Mouse (Mus musculus): Measurements from ENCODE around the gene Frmd8.

Frmd8 gene

DNA sequence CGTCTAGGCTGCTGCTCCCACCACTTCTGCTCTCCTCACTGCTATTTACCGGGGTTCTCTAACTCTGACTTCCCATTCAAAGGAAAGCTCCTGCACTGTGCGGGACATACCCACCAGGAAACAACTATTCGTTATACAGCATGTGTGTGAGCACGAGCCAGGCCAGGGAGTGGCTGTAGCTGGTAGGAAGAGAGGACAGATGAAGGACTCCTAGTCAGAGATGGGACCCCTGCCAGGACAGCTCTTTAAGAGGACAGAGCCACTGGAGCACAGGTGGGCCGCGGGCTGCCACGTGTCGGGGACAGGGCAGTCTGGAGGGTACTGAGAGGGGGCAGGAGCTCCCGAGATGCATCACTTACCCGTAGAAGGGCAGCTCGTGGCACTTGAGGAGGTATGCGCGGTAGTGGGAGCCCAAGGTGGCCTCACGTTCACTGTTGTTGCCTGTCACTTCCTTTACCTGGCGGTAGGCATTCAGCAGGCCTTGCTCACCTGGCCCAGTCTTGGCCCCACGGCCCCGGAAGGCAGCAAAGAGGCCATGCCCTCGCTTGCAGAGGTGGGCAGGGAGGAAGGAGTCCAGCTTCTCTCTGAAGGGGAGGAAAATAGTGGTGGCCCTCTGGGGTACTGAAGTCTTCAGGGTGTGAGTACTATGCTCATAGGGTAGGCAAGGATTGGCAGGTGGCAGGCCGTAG is 10.2 kb downstream of the Frmd8 start:
- in situ Hi-C loops (cut with MboI; ENCODE audit: low pct_unique_long_range_greater_than_20kb in 1 of 2, low sequenced_read_pairs in 2 of 2, unreplicated experiment in 1 of 2): no loop called here

GRCm38 (mm10) chr19:5863776-5864175 is 11.3 kb downstream of the Frmd8 start:
- in situ Hi-C loops (cut with MboI; ENCODE audit: low pct_unique_long_range_greater_than_20kb in 1 of 2, low sequenced_read_pairs in 2 of 2, unreplicated experiment in 1 of 2): no loop called here

GRCm38 (mm10) chr19:5862335-5863085 is 12.6 kb downstream of the Frmd8 start:
- in situ Hi-C loops (cut with MboI; ENCODE audit: low pct_unique_long_range_greater_than_20kb in 1 of 2, low sequenced_read_pairs in 2 of 2, unreplicated experiment in 1 of 2): no loop called here

- in situ Hi-C loops (cut with MboI; ENCODE audit: low pct_unique_long_range_greater_than_20kb in 1 of 2, low sequenced_read_pairs in 2 of 2, unreplicated experiment in 1 of 2): loop anchor here in 1 of 2 experiments (10.0 kb wide), 1 partner anchor 62 kb away; no protein-coding TSS in a partner anchor
These were observed 18.5 kb downstream of the Frmd8 start for GRCm38 (mm10) chr19:5856604-5857003.

GRCm38 (mm10) chr19:5852035-5852722 is 22.9 kb downstream of the Frmd8 start:
- in situ Hi-C loops (cut with MboI; ENCODE audit: low pct_unique_long_range_greater_than_20kb in 1 of 2, low sequenced_read_pairs in 2 of 2, unreplicated experiment in 1 of 2): loop anchor here (5.0 to 10.0 kb wide), 2 partner anchors 57 to 60 kb away; no protein-coding TSS in a partner anchor

DNA sequence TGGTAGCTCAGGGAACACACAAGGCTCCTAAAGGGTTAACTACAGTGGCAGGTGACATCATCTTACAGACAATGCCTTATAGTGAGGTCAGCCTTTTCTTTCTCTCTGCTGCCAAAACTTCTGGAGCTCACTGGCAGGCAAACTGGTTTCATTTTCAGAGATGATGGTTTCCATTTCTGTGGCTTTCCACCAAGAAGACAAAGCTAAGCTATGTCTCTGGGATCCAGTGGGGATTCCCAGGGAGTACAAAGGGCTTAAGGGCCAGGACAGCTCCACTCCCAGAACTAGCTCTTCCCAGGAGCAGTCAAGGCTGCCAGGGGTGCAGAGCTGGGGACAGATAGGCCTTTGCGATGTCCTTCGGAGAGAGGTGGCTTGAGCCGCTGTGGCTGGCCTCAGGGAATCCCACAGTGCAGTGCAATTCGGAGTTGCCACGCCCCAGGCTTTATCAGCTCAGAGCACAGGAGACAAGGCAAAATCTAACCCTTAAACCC is 23.5 kb downstream of the Frmd8 start:
- in situ Hi-C loops (cut with MboI; ENCODE audit: low pct_unique_long_range_greater_than_20kb in 1 of 2, low sequenced_read_pairs in 2 of 2, unreplicated experiment in 1 of 2): loop anchor here (5.0 to 10.0 kb wide), 2 partner anchors 57 to 59 kb away; no protein-coding TSS in a partner anchor

- in situ Hi-C loops (cut with MboI; ENCODE audit: low pct_unique_long_range_greater_than_20kb in 1 of 2, low sequenced_read_pairs in 2 of 2, unreplicated experiment in 1 of 2): loop anchor here (5.0 to 10.0 kb wide), 2 partner anchors 56 to 59 kb away; no protein-coding TSS in a partner anchor
These were observed 24.2 kb downstream of the Frmd8 start for GRCm38 (mm10) chr19:5850860-5851259.

DNA sequence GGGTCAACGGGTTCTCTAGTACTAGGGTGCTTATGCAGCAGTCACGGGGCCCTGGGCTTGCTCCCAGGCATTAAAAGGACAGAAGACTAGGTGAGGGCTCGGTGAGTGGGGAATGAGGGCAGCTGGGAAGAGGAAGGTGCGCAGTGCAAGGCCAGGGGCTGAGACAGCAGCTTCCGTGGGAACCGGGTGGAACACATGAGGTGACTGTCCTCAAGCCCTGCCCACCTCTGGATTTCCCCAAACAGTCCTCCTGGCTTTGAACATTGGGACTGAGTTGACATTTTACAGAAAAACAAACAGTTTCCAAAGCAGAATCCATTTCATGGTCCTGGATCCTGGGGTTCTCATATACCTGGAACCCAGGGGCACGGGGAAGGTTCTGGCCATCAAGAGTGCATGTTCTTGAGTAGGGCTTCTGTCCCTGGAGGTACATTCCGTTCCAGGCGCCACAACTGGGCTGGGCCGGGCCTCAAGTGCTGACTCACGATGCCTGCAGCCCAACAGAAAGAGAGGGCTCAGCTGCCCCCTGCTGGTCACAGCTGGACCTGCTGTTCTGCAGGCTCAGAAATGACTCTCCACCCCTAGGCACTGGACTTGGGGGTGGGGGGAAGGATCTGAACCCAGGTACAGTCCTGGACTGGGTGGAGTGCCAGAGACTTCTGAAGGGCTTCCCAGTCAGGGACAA is 25.1 kb downstream of the Frmd8 start:
- in situ Hi-C loops (cut with MboI; ENCODE audit: low pct_unique_long_range_greater_than_20kb in 1 of 2, low sequenced_read_pairs in 2 of 2, unreplicated experiment in 1 of 2): loop anchor here (5.0 to 10.0 kb wide), 2 partner anchors 55 to 58 kb away; no protein-coding TSS in a partner anchor

DNA sequence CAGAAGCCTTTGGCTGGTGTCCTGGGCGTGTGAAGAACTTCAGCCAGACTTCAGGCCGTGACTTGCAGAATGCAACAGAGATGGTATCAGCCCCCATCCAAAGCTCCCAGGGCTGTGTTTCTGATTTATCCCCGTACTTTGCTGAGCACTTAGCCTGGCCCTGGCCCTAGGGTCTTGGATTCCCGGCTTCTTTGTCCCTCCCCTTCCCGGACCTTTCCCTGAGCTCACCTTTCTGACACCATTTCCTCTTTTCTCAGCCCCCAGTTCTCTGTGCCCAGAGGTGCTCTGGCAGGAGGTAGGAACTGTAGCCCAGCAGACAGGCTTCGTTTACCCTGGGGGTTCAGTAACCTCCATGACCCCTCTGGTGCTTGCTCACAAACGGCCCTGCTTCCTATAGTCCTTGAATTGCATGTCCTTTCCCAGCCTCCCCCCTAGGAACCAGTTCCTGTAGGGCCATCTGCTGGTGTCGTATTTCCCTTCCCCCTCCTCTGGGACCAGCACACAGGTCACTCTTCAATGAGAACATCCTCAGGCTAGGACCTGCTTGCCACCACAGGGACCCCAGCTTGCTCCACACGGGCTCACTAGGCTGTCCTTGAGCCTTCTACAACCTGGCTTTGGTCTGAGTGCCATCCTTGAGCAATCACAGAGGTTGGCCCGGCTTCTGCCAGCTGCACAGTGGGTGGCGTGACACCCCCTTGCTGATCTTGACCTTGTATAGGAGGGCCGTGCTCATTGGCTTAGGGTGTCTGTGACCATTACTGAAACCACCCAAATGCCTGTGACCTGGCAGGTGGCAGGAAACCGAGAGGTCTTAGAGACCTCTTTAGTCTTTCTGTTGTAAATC is 26.0 kb downstream of the Frmd8 start:
- in situ Hi-C loops (cut with MboI; ENCODE audit: low pct_unique_long_range_greater_than_20kb in 1 of 2, low sequenced_read_pairs in 2 of 2, unreplicated experiment in 1 of 2): no loop called here

- in situ Hi-C loops (cut with MboI; ENCODE audit: low pct_unique_long_range_greater_than_20kb in 1 of 2, low sequenced_read_pairs in 2 of 2, unreplicated experiment in 1 of 2): no loop called here
These were observed 26.8 kb downstream of the Frmd8 start for GRCm38 (mm10) chr19:5848032-5848825.

- in situ Hi-C loops (cut with MboI; ENCODE audit: low pct_unique_long_range_greater_than_20kb in 1 of 2, low sequenced_read_pairs in 2 of 2, unreplicated experiment in 1 of 2): no loop called here
These were observed 27.7 kb downstream of the Frmd8 start for GRCm38 (mm10) chr19:5847306-5847796.

GRCm38 (mm10) chr19:5846557-5847305 is 28.3 kb downstream of the Frmd8 start:
- in situ Hi-C loops (cut with MboI; ENCODE audit: low pct_unique_long_range_greater_than_20kb in 1 of 2, low sequenced_read_pairs in 2 of 2, unreplicated experiment in 1 of 2): no loop called here

DNA sequence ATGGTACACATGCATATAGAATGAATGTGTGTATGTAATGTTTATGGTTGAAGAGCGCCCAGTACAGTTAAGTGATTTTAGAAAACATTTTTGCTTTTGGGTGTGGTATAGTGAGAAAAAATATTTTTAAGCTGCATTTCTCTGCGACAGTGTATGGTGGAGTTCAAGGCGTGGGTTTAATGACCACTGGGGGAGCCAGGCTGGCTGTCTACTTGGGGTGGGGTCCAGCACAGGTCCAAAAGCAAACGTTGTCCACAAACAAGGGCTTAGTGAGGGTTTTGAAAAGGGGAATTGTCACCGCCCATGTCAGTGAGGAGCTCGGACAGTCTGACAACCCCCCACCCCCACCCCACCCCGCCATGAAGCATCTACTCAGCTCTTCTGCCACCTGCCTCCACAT is 28.9 kb downstream of the Frmd8 start:
- in situ Hi-C loops (cut with MboI; ENCODE audit: low pct_unique_long_range_greater_than_20kb in 1 of 2, low sequenced_read_pairs in 2 of 2, unreplicated experiment in 1 of 2): no loop called here

DNA sequence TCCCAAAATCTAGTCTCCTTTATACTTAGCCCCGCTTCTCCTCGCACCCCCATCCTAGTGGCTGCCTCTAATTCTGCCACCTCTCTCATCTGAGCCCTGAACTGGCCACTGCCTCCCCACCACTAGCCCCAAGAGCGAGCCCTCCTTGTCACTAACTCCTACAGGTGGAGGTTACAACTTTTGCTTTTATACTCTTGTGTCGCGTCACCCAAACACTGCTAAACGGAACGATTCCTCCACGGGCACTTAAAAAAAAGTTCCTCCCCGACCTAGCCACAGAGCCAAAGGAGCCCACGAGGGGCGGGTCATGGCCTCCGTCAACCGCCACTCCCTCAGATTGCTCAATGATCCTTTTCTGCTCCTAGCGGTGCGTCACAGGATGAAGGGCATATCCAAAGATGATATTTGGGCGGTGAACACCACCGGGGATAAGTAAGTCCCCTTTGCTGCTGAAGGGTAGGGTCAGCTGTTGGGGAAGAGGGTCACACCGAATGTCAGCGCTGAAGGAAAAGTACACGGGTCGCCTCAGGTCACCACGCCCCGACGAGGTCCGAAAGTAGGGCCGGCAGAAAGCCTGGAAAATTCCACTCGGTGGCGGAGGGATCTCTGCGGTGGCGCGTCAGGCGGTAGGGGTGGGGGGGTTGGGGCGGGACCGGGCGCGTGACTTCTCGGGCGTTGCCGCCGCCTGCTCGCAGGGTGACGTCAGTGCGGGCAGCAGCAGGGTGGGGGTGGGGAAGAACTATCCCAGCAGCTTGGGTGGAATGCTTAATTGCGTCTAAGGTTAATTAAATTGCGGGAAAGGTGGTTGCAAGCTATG is 29.5 kb downstream of the Frmd8 start:
- in situ Hi-C loops (cut with MboI; ENCODE audit: low pct_unique_long_range_greater_than_20kb in 1 of 2, low sequenced_read_pairs in 2 of 2, unreplicated experiment in 1 of 2): no loop called here

- in situ Hi-C loops (cut with MboI; ENCODE audit: low pct_unique_long_range_greater_than_20kb in 1 of 2, low sequenced_read_pairs in 2 of 2, unreplicated experiment in 1 of 2): no loop called here
These were observed 30.2 kb downstream of the Frmd8 start for GRCm38 (mm10) chr19:5844831-5845318.
